Mouse (Mus musculus) MEL (cell line): Measurements from ENCODE around the gene Acbd7.

ENCODE experiments used
- CTCF ChIP-seq, 3 experiments: IDR thresholded peaks in 2 of 3; conservative IDR thresholded peaks in 1 of 3; 2 replicates each; pipeline ENCODE4 v1.5.1; 2011 to 2012; ENCODE audit warnings: low read length in 3 of 3, low read depth in 2 of 3, mild to moderate bottlenecking in 2 of 3, improper control_type of control experiment in 1 of 3, inconsistent platforms in 1 of 3, mixed read lengths in 1 of 3, moderate library complexity in 1 of 3; ENCODE audit not compliant: control insufficient read depth in 1 of 3, insufficient read depth in 1 of 3, poor library complexity in 1 of 3, severe bottlenecking in 1 of 3
- ELF1 ChIP-seq: IDR thresholded peaks from 2 replicates; pipeline ENCODE4 v1.6.1; 2014; ENCODE audit warnings: low read depth, mild to moderate bottlenecking, inconsistent platforms, low read length, improper control_type of control experiment, moderate library complexity
- EP300 ChIP-seq, 2 experiments: IDR thresholded peaks; 2 replicates each; pipeline ENCODE4 v1.6.1; 2011; ENCODE audit warnings: improper control_type of control experiment in 2 of 2, low read length in 2 of 2, low read depth in 1 of 2, mild to moderate bottlenecking in 1 of 2
- GABPA ChIP-seq: IDR thresholded peaks from 2 replicates; pipeline ENCODE4 v1.6.1; 2012; ENCODE audit warnings: low read depth, mild to moderate bottlenecking, inconsistent platforms, low read length, improper control_type of control experiment, moderate library complexity
- GATA1 ChIP-seq: IDR thresholded peaks from 2 replicates; pipeline ENCODE4 v1.6.1; 2011; ENCODE audit warnings: low read depth, low read length, improper control_type of control experiment
- MAX ChIP-seq: IDR thresholded peaks from 2 replicates; pipeline ENCODE4 v1.6.1; 2011; ENCODE audit warnings: low read length, improper control_type of control experiment
- NRF1 ChIP-seq: IDR thresholded peaks from 2 replicates; pipeline ENCODE4 v1.6.1; 2014; ENCODE audit warnings: low read depth, mild to moderate bottlenecking, inconsistent platforms, low read length, improper control_type of control experiment, moderate library complexity; ENCODE audit not compliant: poor library complexity, insufficient read depth, severe bottlenecking
- POLR2A ChIP-seq, 2 experiments: IDR thresholded peaks; 2 replicates each; pipeline ENCODE4 v1.6.1; 2011 to 2012; ENCODE audit warnings: low read length in 2 of 2, mild to moderate bottlenecking in 2 of 2, control low read depth in 1 of 2, improper control_type of control experiment in 1 of 2, low read depth in 1 of 2, moderate library complexity in 1 of 2; ENCODE audit not compliant: control insufficient read depth in 1 of 2, insufficient read depth in 1 of 2, poor library complexity in 1 of 2
- POLR2AphosphoS5 ChIP-seq: IDR thresholded peaks from 2 replicates; pipeline ENCODE4 v1.6.1; 2012; ENCODE audit warnings: low read depth, borderline replicate concordance, mild to moderate bottlenecking, inconsistent platforms, low read length, moderate library complexity, mixed read lengths
- RAD21 ChIP-seq: IDR thresholded peaks from 2 replicates; pipeline ENCODE4 v1.6.1; 2011; ENCODE audit warnings: mild to moderate bottlenecking, low read depth, low read length, improper control_type of control experiment
- SMC3 ChIP-seq: IDR thresholded peaks from 2 replicates; pipeline ENCODE4 v1.6.1; 2011; ENCODE audit warnings: low read depth, low read length, improper control_type of control experiment
- TAL1 ChIP-seq: IDR thresholded peaks from 2 replicates; pipeline ENCODE4 v1.6.1; 2012; ENCODE audit warnings: mild to moderate bottlenecking, inconsistent platforms, low read length, moderate library complexity, mixed read lengths
- USF1 ChIP-seq: IDR thresholded peaks from 2 replicates; pipeline ENCODE4 v1.6.1; 2014; ENCODE audit warnings: low read depth, mild to moderate bottlenecking, inconsistent platforms, low read length, improper control_type of control experiment, moderate library complexity
- USF2 ChIP-seq, 2 experiments: IDR thresholded peaks; 2 replicates each; pipeline ENCODE4 v1.6.1; 2011 to 2012; ENCODE audit warnings: improper control_type of control experiment in 2 of 2, low read length in 2 of 2, borderline replicate concordance in 1 of 2, inconsistent platforms in 1 of 2, low read depth in 1 of 2, mild to moderate bottlenecking in 1 of 2; ENCODE audit not compliant: insufficient read depth in 1 of 2

- TF ChIP-seq SMC3, result peak; percentile 70
- peak; percentile 38 for TF ChIP-seq RAD21
- peak; percentile 65 to 80 (median 68) for TF ChIP-seq CTCF (IDR thresholded peaks at IDR 0.05 in 2 of 3, conservative IDR thresholded peaks at IDR 0.05 in 1 of 3; ENCODE audit: control insufficient read depth in 1 of 3, insufficient read depth in 1 of 3, low read depth in 2 of 3, low read length in 3 of 3, poor library complexity in 1 of 3, severe bottlenecking in 1 of 3)
- no peak for TF ChIP-seq EP300 (IDR thresholded peaks at IDR 0.05; ENCODE audit: low read depth in 1 of 2, low read length in 2 of 2)
- TF ChIP-seq POLR2AphosphoS5, result no peak
- TF ChIP-seq POLR2A (IDR thresholded peaks at IDR 0.05; ENCODE audit: control insufficient read depth in 1 of 2, insufficient read depth in 1 of 2, low read depth in 1 of 2, low read length in 2 of 2, poor library complexity in 1 of 2), result no peak
- TF ChIP-seq USF2 (IDR thresholded peaks at IDR 0.05; ENCODE audit: borderline replicate concordance in 1 of 2, insufficient read depth in 1 of 2, low read depth in 1 of 2, low read length in 2 of 2), result no peak
- TF ChIP-seq ELF1, result no peak
- no peak for TF ChIP-seq NRF1
- no peak for TF ChIP-seq GABPA
- TF ChIP-seq GATA1, result no peak
- TF ChIP-seq TAL1, result no peak
- no peak for TF ChIP-seq USF1
- TF ChIP-seq MAX, result no peak
Measured at GRCm38 (mm10) chr2:3327351-3327750, 8.6 kb upstream of the Acbd7 start.
